Mouse (Mus musculus) urinary bladder, postnatal 0 days (tissue): ENCODE measurements around the gene Eif4g2. TPM values are rescaled to one million over a fixed set of nuclear protein-coding genes. Genes with fewer than 3 reads are reported as not detected.

ENCODE experiments used
- polyA plus RNA-seq: library from polyadenylated mRNA; unstranded; fragments of >200 nt; fragmentation: Nextera tagmentation; extraction: Ambion mirVana; gene quantifications from 2 replicates; pipeline ENCODE4 v1.2.1, GENCODE M21; 2015

Eif4g2 gene
- polyA plus RNA-seq, result 425 and 514 TPM in 2 replicates

DNA sequence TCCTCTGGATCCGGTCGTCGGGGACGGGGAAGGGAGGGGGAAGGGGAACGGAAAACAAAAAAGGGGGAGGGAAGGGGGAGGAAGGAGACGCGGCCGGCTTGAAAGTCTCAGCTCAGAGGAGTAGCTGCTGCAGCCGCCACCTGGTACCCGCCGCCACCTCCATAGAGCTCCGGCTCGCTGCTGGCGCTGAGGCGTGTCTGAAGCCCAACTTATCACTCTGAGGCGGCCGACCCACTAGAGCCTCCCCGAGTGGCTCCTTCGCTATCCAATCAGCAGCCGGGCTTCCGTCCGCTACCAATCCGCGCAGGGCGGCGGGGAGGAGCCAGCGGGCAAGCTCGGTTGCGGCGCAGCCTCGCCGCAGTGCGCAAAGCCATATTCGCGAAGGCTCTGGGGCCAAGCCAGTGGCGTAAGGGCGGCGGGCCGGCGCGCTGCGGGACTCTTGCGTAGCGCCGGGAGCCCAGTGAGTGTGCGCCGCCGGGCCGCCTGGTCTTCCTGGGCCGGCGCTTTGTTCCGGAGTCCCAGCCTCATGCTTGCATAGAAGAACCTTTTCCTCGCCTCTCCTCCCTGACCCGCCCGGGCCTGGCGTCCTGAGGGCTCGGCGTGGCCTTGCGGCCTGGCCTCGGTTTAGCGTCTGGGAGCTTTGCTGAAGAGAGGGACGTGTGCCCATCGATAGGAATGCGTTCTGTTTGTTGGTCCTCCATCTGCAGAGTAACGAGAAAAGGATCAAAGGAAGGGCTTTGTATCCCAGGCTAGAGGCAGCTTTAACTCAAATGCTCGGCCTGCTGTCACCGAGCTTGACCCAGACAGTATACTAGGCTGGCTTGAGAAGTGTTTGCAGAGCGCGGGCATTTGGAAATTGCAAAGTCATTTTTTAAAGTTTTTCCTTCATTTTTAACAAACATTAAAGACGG is at the start of gene Eif4g2:
TSS of gene Eif4g2 (minus strand) at position 209 of the 911 bp plus-strand sequence.

DNA sequence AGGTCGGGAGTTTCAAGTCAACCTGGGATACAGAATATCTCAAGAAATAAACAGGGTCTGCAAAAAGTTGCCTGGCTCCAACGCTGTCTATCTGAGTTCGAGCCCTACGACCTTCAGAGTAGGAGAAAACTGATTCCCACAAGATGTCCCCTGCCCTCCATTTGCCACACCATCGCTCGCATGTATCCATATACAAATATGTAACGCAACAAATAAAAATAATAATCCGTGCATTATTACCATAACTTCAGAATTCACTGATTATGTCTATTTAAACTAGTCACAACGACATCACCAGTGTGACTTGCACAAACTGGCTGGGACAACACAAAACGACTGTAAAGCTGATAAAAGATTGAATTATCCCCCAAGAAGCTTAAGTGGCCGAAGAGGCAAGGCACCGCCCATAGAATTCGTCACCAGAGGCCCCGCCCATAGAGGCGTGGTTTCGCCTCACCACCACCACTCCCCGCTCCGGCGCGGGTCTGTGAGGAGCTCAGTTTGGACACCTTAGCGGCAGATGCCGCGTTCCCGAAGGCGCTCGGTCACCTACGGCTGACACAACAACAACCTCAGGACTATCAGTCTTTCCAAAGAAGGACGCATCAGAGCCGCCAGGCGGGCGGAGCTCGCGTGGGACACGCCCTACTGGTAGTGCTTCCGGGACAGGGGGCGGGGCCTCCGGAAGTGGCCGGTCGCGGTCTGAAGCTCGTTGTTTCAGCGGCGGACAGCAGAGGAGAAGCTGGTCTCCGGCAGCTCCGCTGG is 54.4 kb downstream of the Eif4g2 start, which contains the start of gene Ctr9:
TSS of gene Ctr9 (plus strand) at position 671 of the 765 bp plus-strand sequence.

Other genes with a start within 250 kb of the Eif4g2 start
- 20.5 and 21.1 TPM in 2 replicates for gene Rnf141, start 238.6 kb downstream of the Eif4g2 start, polyA plus RNA-seq
- 18.8 and 24.8 TPM in 2 replicates for gene Lyve1, start 219.8 kb downstream of the Eif4g2 start, polyA plus RNA-seq
- gene Mrvi1, start 100.6 kb downstream of the Eif4g2 start, polyA plus RNA-seq, result 34.9 and 44.8 TPM in 2 replicates
- gene Ctr9, start 54.1 kb downstream of the Eif4g2 start, polyA plus RNA-seq, result 47.8 and 56.9 TPM in 2 replicates